ENCODE assay signal across 8 mouse cellular contexts in the genomic region with DNA sequence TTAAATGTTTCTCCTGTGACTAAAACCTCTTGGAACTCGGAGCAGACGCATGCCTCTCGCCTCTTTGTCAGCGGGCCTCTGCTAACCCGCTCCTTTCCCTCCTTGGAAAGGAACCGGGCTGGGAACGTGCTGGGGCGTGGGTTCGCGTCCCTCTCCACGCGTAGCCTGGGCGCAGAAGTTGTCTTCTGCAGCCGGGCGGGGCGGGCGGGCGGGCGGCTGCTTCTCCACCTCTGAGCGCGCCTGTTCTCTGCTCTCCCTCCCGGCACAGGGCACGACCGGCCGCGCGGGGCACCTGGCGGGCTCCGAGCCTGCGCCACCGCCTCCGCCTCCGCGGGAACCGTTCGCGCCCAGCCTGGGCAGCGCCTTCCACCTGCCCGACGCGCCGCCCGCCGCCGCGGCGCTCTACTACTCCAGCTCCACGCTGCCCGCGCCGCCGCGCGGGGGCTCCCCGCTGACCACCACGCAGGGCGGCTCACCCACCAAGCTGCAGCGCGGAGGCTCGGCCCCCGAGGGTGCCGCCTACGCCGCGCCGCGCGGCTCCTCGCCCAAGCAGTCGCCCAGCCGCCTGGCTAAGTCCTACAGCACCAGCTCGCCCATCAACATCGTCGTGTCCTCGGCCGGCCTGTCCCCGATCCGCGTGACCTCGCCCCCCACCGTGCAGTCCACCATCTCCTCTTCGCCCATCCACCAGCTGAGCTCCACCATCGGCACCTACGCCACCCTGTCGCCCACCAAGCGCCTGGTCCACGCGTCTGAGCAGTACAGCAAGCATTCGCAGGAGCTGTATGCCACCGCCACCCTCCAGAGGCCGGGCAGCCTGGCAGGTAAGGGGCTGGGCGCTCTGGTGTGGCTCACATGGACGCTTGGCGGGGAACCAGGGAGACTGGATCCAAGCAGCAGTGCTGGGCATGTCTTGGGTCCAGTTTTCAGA.
DNase-seq lines count a peak whose midpoint lies in the region; ATAC-seq and TF ChIP-seq lines count a peak whose summit lies in the region.

No protein-coding gene starts in this region.

- H3K27me3 ChIP-seq in hindbrain, embryonic 12.5 days, result peaks cover 14% of the 10 kb centered on the region; the same call in 1 of the 2 replicates
- peaks cover 28% of the 10 kb centered on the region for H3K27me3 ChIP-seq in liver, embryonic 11.5 days (replicated peaks; ENCODE audit: control insufficient read depth, insufficient read depth, low read length)
- no peaks in the 10 kb centered on the region for H3K27me3 ChIP-seq in midbrain, postnatal 0 days (ENCODE audit: insufficient read depth, low read length)

- H3K9me3 ChIP-seq in hindbrain, embryonic 12.5 days (replicated peaks), result no peaks in the 10 kb centered on the region
- H3K9me3 ChIP-seq in liver, embryonic 11.5 days (ENCODE audit: control insufficient read depth, low read length), result no peaks in the 10 kb centered on the region
- no peaks in the 10 kb centered on the region for H3K9me3 ChIP-seq in midbrain, postnatal 0 days (ENCODE audit: low read length)

- TF ChIP-seq CTCF in midbrain, postnatal 0 days (IDR thresholded peaks at IDR 0.05), result no peak

- peak overlapping the region; percentile 60 for H3K4me3 ChIP-seq in hindbrain, embryonic 12.5 days
- H3K4me3 ChIP-seq in liver, embryonic 11.5 days (ENCODE audit: low read depth, low read length), result peak overlapping the region; percentile 52
- peak overlapping the region; percentile 63 for H3K4me3 ChIP-seq in midbrain, postnatal 0 days (ENCODE audit: low read depth, low read length)

- peak overlapping the region; percentile 74 for H3K9ac ChIP-seq in hindbrain, embryonic 12.5 days
- no peak overlapping the region for H3K9ac ChIP-seq in liver, embryonic 11.5 days (ENCODE audit: low read depth, low read length)
- H3K9ac ChIP-seq in midbrain, postnatal 0 days (replicated peaks; ENCODE audit: low read length, poor library complexity, severe bottlenecking), result peak overlapping the region; percentile 69

- no peaks in the 10 kb centered on the region for H3K36me3 ChIP-seq in hindbrain, embryonic 12.5 days
- H3K36me3 ChIP-seq in liver, embryonic 11.5 days (ENCODE audit: control insufficient read depth, insufficient read depth, low read length), result no peaks in the 10 kb centered on the region
- H3K36me3 ChIP-seq in midbrain, postnatal 0 days (ENCODE audit: insufficient read depth, low read length), result 0 out of 2 replicates have a peak, but pooled peaks cover 3% of the 10 kb centered on the region

- peak; percentile 11 for DNase-seq in adrenal gland, postnatal 14 days
- DNase-seq in adrenal gland, postnatal 4 days (ENCODE audit: low spot score in 2 of 2), result no peak
- peak; percentile 19 for DNase-seq in ES-CJ7 (ENCODE audit: low read depth, low spot score)
- DNase-seq in embryo, embryonic 9.5 days (ENCODE audit: extremely low spot score), result peak; percentile 48
- peak; percentile 33 for DNase-seq in liver, embryonic 11.5 days (ENCODE audit: low spot score)
- DNase-seq in midbrain, postnatal 0 days (ENCODE audit: low spot score), result peak; percentile 42
- DNase-seq in urinary bladder, adult 2 months (ENCODE audit: low spot score), result peak; percentile 28

- peak overlapping the region; percentile 99 for H3K4me2 ChIP-seq in hindbrain, embryonic 12.5 days (replicated peaks)
- peak overlapping the region; percentile 78 for H3K4me2 ChIP-seq in liver, embryonic 11.5 days
- peak overlapping the region; percentile 97 for H3K4me2 ChIP-seq in midbrain, postnatal 0 days (ENCODE audit: low read depth, low read length, poor library complexity, severe bottlenecking)

- 2% methylated on average over 87 of the region's 94 CpGs for WGBS in hindbrain, embryonic 12.5 days
- WGBS in liver, embryonic 11.5 days, result 2% methylated on average over 79 of the region's 94 CpGs
- WGBS in midbrain, postnatal 0 days, result 3% methylated on average over 70 of the region's 94 CpGs

- ATAC-seq in hindbrain, embryonic 12.5 days (ENCODE audit: low FRiP score), result peak; percentile 70
- ATAC-seq in liver, embryonic 11.5 days (replicated peaks; ENCODE audit: low FRiP score), result no peak
- ATAC-seq in midbrain, postnatal 0 days (ENCODE audit: low FRiP score), result peak; percentile 67

- H3K27ac ChIP-seq in hindbrain, embryonic 12.5 days, result no peak overlapping the region
- no peak overlapping the region for H3K27ac ChIP-seq in liver, embryonic 11.5 days (ENCODE audit: low read depth, low read length)
- peak overlapping the region; percentile 55; the same call in 1 of the 2 replicates for H3K27ac ChIP-seq in midbrain, postnatal 0 days (ENCODE audit: low read depth, low read length)

- H3K4me1 ChIP-seq in hindbrain, embryonic 12.5 days, result peaks cover 11% of the 10 kb centered on the region
- H3K4me1 ChIP-seq in liver, embryonic 11.5 days (replicated peaks; ENCODE audit: control insufficient read depth, insufficient read depth, low read length), result no peaks in the 10 kb centered on the region
- H3K4me1 ChIP-seq in midbrain, postnatal 0 days (ENCODE audit: insufficient read depth, low read length), result peaks cover 2% of the 10 kb centered on the region; the same call in 1 of the 2 replicates

Comparison
In these comparisons a context has a peak if more than half of its experiments do, and no peak if none do; other contexts are left out.
1. DNase-seq: peak in adrenal gland, postnatal 14 days (single experiment), ES-CJ7 (single experiment), embryo, embryonic 9.5 days (single experiment), liver, embryonic 11.5 days (single experiment), midbrain, postnatal 0 days (single experiment) and urinary bladder, adult 2 months (single experiment); none in adrenal gland, postnatal 4 days (0 of 2).
2. Peak in every context shown above with its lines, with median percentiles within 50 percentile points of each other: H3K4me2 ChIP-seq and H3K4me3 ChIP-seq.